Mouse (Mus musculus) cortical plate, adult 2 months (tissue): ENCODE results near the gene Slc39a11.

Source experiments
- CTCF ChIP-seq: fragments of 200-500 bp; IDR thresholded peaks from 2 replicates; pipeline ENCODE4 v1.5.1; 2011; ENCODE audit warnings: mild to moderate bottlenecking, control low read depth, low read length; ENCODE audit not compliant: insufficient read depth; ENCODE audit errors: extremely low read depth
- POLR2A ChIP-seq: fragments of 200-500 bp; IDR thresholded peaks from 2 replicates; pipeline ENCODE4 v1.6.1; 2011; ENCODE audit warnings: mild to moderate bottlenecking, low read length, control low read depth; ENCODE audit not compliant: insufficient read depth; ENCODE audit errors: extremely low read depth

DNA sequence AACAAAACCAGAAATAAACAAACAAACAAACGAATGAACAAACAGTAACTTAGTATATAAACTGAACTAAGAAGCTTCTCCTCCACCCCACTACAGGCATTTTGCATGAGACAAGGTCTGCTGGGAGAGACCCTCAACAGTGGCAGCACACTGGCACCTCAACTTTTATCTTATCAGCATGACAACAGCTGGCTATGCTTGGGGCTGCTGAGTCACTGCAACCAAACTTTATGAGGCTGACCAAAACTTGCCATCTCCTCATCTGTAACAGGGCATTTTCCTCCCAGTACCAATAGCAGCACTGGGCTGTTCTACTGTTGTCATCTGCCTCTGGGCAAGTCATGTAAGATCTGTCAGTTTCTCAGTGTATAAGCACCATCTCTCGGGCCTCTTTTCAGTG is 31.1 kb upstream of the Slc39a11 start:
- TF ChIP-seq POLR2A (no peak), CTCF (no peak)
